Mouse (Mus musculus) lung, adult 2 months (tissue): ENCODE measurements at regions not wholly inside any gene's neighbourhood (a gene's known extent, or its start where the extent isn't known, plus 50 kb on each side); places are given as distances from the start of the nearest gene placed in this dataset.

Experiments
- CTCF ChIP-seq: fragments of 200-500 bp; IDR thresholded peaks from 2 replicates; pipeline ENCODE4 v1.5.1; 2011; ENCODE audit warnings: mild to moderate bottlenecking, low read length, control low read depth; ENCODE audit not compliant: insufficient read depth
- POLR2A ChIP-seq: fragments of 200-500 bp; IDR thresholded peaks from 2 replicates; pipeline ENCODE4 v1.6.1; 2011; ENCODE audit warnings: low read depth, mild to moderate bottlenecking, control low read depth, low read length, borderline replicate concordance; ENCODE audit errors: extremely low read depth

- TF ChIP-seq CTCF, result no peak
- TF ChIP-seq POLR2A, result no peak
Observed at GRCm38 (mm10) chr12:13026041-13026580, 84.4 kb upstream of the Mycn start.
